Mouse (Mus musculus) kidney, adult 2 months (tissue): ENCODE results near the gene Mettl27.

Source experiments
- CTCF ChIP-seq: fragments of 200-500 bp; conservative IDR thresholded peaks from 2 replicates; pipeline ENCODE4 v1.5.1; 2011; ENCODE audit warnings: low read depth, mild to moderate bottlenecking, control low read depth, low read length, moderate library complexity, mixed read lengths; ENCODE audit not compliant: insufficient read depth, insufficient read length
- POLR2A ChIP-seq: fragments of 200-500 bp; IDR thresholded peaks from one replicate; pipeline ENCODE4 v1.6.1; 2011; ENCODE audit warnings: low read depth, low read length, control low read depth

GRCm38 (mm10) chr5:134920106-134920687, 12.0 kb upstream of the Mettl27 start:
- TF ChIP-seq CTCF (no peak), POLR2A (no peak)
